Mouse (Mus musculus): ENCODE measurements around the gene Ankrd12.

Ankrd12 gene

GRCm38 (mm10) chr17:66076934-66077333 is at the start of gene Ankrd12:
Gene Ankrd12, minus strand, starts transcription at chr17:66077089.
- DNase-seq, result peak; percentile 95 to 96

GRCm38 (mm10) chr17:66125211-66125610 is 48.3 kb upstream of the Ankrd12 start:
- no peak for DNase-seq

- DNase-seq, result no peak
These were observed 47.1 kb upstream of the Ankrd12 start for GRCm38 (mm10) chr17:66123816-66124610.

- peak; percentile 96 to 98 for DNase-seq
These were observed 46.4 kb upstream of the Ankrd12 start, which contains the start of gene Ddx11 for GRCm38 (mm10) chr17:66123066-66123815. Gene Ddx11, plus strand, starts transcription at chr17:66123520.

- no peak for DNase-seq
These were observed 43.8 kb upstream of the Ankrd12 start for GRCm38 (mm10) chr17:66120701-66121100.

GRCm38 (mm10) chr17:66118991-66119390 is 42.1 kb upstream of the Ankrd12 start:
- no peak for DNase-seq

- DNase-seq, result no peak
These were observed 35.3 kb upstream of the Ankrd12 start for GRCm38 (mm10) chr17:66112166-66112565.

GRCm38 (mm10) chr17:66111402-66111959 is 34.6 kb upstream of the Ankrd12 start, which contains the start of gene Washc1:
Gene Washc1, plus strand, starts transcription at chr17:66111545.
- DNase-seq, result peak; percentile 89 to 90

- peak; percentile 17 to 19 for DNase-seq
These were observed 33.9 kb upstream of the Ankrd12 start for GRCm38 (mm10) chr17:66110746-66111145.

GRCm38 (mm10) chr17:66108198-66108597 is 31.3 kb upstream of the Ankrd12 start:
- DNase-seq, result no peak

GRCm38 (mm10) chr17:66107466-66107865 is 30.6 kb upstream of the Ankrd12 start:
- no peak for DNase-seq

- peak; percentile 79 to 81 for DNase-seq
These were observed 29.8 kb upstream of the Ankrd12 start for GRCm38 (mm10) chr17:66106601-66107267.

- no peak for DNase-seq
These were observed 27.2 kb upstream of the Ankrd12 start for GRCm38 (mm10) chr17:66104076-66104475.

GRCm38 (mm10) chr17:66101380-66102330 is 24.8 kb upstream of the Ankrd12 start, which contains the start of gene Ndufv2:
Gene Ndufv2, minus strand, starts transcription at chr17:66101559.
- peak; percentile 92 for DNase-seq

- peak in 1 of 2 experiments; percentile 11 for DNase-seq
These were observed 23.9 kb upstream of the Ankrd12 start for GRCm38 (mm10) chr17:66100566-66101379.

GRCm38 (mm10) chr17:66092664-66093063 is 15.8 kb upstream of the Ankrd12 start:
- DNase-seq, result no peak

- DNase-seq, result no peak
These were observed 15.2 kb upstream of the Ankrd12 start for GRCm38 (mm10) chr17:66092065-66092464.

GRCm38 (mm10) chr17:66091392-66091791 is 14.5 kb upstream of the Ankrd12 start:
- DNase-seq, result no peak

- DNase-seq, result no peak
These were observed 13.4 kb upstream of the Ankrd12 start for GRCm38 (mm10) chr17:66090251-66090650.

GRCm38 (mm10) chr17:66085038-66085437 is 8.1 kb upstream of the Ankrd12 start:
- no peak for DNase-seq

GRCm38 (mm10) chr17:66084486-66084885 is 7.6 kb upstream of the Ankrd12 start:
- DNase-seq, result no peak

All from B cell, adult 2 months (primary cell).